Mouse (Mus musculus) megakaryocyte-erythroid progenitor cell, adult 5-6 weeks (primary cell): Measurements from ENCODE around the gene Hist1h3c. TPM values are rescaled to one million over a fixed set of nuclear protein-coding genes. Genes with fewer than 3 reads are reported as not detected.
A peak's percentile ranks its signal among the peaks of the same experiment; 100 is the strongest.
"Not testable (repeated sequence)": the region's sequence is repeated elsewhere in the genome, so short reads cannot be mapped to it uniquely, and the experiment has no call there.

Experiments
- ATAC-seq: replicated peaks from 2 replicates; pipeline ENCODE4 v1.8.0; 2016; ENCODE audit warnings: mild to moderate bottlenecking, inconsistent platforms; ENCODE audit not compliant: severe bottlenecking, poor library complexity, low FRiP score, low TSS enrichment
- total RNA-seq, 2 experiments: library from RNA; stranded (forward) in 1 of 2; stranded (reverse) in 1 of 2; fragments of 200-1000, 215-1000 nt in 1 of 2; fragments of >200 nt in 1 of 2; fragmentation: Nextera tagmentation in 1 of 2; gene quantifications; 2 replicates each; pipeline ENCODE4 v1.2.3; 2014 to 2017

The Hist1h3c gene
- total RNA-seq (2014; fragmentation: Nextera tagmentation) (81.7 and 130 TPM in 2 replicates), total RNA-seq (2017) (369 and 555 TPM in 2 replicates)

GRCm38 (mm10) chr13:23745381-23746161 lies at the start of gene Hist1h3c:
TSS of gene Hist1h3c (minus strand) at chr13:23745602.
- peak; percentile 62 for ATAC-seq

DNA sequence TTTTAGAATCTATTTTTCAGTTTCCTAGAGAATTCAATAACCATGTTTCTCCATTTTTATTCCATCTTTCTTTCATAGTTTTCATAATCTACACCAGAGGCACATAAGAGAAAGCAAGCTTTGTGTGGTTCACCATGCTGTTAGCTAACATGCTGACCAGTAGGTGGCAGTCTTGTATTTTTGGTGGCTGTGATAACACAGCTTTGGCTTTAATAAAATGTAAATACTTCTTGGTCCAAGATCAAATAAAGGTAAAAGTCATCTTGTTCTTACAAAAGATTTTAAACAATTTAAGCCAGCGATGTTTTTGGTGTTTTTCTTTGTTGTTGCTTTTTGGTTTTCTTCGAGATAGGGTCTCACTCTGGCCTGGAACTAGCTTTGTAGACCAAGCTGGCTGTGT lies 47.1 kb upstream of the Hist1h3c start:
- ATAC-seq: 0 out of 2 replicates have a peak, but pooled peaks have one; percentile 59

DNA sequence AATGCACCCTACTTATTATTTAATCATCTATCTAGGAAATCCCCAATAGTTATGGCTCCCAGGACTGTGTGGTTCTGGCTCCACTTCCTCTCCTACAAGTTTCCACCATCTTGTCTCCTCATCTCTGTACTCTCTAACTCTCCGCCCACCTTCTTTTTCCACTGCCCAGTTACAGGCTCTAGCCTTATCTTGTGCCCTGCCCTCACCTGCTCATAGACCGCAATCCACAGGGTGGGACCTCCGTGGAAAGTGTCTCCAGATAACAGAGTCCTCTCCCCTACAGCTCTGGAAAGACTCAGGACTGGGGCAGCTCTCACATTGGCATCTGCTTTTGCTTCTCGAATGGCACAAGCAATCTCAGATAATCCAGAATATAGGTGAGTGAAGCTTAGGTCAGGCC lies 33.6 kb upstream of the Hist1h3c start:
- ATAC-seq: 0 out of 2 replicates have a peak, but pooled peaks have one; percentile 59

DNA sequence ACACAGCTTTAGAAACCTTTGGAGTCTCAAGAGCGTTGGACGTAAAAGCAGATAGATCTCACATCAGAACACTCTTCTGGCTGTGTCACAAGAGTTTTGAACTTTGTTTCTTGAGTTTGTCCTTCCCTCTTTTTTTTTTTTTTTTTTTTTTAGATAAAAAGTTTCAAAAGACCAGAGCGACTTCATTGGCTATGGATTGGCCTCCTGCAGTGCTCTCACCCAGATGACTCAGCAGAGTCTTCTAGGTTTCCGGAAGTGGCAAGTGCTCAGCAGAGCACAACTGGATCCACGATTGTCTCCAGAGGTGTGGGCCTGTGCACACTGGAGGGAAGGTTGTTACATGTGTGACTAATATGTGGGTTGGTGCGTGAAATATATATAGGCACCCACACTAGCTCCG lies 32.9 kb upstream of the Hist1h3c start:
- ATAC-seq: no peak

- peak; percentile 88 for ATAC-seq
These were observed 27.3 kb upstream of the Hist1h3c start for GRCm38 (mm10) chr13:23772561-23773313.

- ATAC-seq: not testable (repeated sequence)
These were observed 24.2 kb upstream of the Hist1h3c start, which contains the start of gene Trim38 for GRCm38 (mm10) chr13:23769613-23770012. TSS of gene Trim38 (plus strand) at chr13:23769913.

DNA sequence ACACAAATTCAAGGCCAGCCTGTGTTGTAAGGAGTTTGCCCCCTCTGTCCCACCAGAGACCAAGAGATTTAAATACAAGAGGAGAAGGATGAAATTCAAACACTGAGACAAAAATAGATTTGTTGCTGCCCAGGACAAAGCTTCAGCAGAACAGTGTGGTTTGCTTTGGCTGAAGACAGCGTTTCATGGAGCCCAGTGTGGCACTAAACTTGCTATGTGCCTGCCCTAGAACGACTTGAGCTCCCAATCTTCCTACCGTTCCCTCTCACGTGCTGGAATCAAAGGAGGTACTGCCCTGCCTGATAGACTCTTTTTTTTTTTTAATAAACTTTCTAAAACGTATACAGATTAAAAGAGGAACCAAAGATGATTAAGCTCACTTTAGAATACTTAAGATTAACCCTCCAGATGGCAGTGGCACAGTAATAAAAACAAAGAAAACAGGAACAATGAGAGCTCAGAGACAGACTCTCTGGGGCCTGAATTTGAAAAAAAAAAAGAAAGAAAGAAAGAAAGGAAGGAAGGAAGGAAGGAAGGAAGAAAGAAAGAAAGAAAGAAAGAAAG lies 23.5 kb upstream of the Hist1h3c start:
- ATAC-seq: no peak

- no peak for ATAC-seq
These were observed 21.4 kb upstream of the Hist1h3c start for GRCm38 (mm10) chr13:23766772-23767171.

- ATAC-seq: no peak
These were observed 19.7 kb upstream of the Hist1h3c start for GRCm38 (mm10) chr13:23765172-23765513.

DNA sequence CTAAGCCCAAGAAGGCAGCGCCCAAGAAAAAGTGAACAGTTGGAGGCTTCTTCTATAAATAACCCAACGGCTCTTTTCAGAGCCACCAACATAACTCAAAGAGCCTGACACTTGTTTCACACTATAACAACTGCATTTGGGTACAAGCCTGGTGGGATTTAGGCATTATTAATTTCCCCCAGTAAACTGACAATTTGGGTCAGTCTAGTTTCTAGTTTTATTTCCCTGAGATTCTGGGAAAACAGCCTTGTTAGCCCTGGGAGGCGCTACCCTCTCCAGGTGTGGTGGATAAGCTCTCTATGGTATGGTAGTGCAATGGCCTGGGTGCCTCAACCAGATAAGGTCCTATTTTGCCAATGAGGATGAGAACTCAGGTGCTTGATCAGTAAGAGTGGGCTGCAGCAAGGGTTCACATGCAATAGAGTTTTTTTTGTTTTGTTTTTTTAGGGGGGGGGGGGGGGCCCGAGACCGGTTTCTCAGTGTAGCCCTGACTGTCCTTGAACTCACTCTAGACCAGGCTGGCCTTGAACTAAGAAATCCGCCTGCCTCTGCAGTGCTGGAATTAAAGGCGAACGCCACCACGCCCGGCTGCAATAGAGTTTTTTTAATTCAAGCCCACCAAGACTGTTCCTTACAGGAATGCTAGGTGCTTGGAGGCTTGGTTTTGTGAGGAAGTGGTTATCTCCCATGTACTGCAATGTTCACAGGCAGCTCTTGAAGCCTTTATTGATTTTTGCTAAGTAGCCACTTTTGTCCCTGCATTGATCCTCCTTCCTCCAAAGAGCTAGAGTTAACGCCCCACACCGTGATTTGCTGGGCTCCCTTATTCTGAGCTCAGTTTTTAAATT lies 19.1 kb upstream of the Hist1h3c start:
- no peak for ATAC-seq

DNA sequence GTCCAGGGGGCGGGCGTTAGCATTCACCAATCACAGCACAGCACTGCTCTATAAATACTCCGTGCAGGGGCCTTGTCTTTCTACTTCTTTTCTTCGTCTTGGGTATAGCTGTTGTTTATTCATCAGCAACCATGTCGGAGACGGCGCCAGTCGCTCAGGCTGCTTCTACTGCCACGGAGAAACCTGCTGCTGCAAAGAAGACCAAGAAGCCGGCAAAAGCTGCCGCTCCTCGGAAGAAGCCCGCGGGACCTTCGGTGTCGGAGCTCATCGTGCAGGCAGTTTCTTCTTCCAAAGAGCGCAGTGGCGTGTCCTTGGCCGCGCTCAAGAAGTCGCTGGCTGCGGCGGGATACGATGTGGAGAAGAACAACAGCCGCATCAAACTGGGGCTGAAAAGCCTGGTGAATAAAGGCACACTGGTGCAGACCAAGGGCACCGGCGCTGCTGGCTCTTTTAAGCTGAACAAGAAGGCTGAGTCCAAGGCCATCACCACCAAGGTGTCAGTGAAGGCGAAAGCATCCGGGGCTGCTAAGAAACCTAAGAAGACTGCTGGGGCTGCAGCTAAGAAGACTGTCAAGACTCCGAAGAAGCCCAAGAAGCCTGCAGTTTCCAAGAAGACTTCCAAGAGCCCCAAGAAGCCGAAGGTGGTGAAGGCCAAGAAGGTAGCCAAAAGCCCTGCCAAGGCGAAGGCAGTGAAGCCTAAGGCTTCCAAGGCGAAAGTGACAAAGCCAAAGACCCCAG lies 18.4 kb upstream of the Hist1h3c start, which contains the start of gene Hist1h1a:
Gene Hist1h1a (plus strand): TSS at position 81 of the 738 bp plus-strand sequence.
- peak; percentile 43 for ATAC-seq

GRCm38 (mm10) chr13:23763242-23763585 lies 17.8 kb upstream of the Hist1h3c start:
- ATAC-seq: no peak

DNA sequence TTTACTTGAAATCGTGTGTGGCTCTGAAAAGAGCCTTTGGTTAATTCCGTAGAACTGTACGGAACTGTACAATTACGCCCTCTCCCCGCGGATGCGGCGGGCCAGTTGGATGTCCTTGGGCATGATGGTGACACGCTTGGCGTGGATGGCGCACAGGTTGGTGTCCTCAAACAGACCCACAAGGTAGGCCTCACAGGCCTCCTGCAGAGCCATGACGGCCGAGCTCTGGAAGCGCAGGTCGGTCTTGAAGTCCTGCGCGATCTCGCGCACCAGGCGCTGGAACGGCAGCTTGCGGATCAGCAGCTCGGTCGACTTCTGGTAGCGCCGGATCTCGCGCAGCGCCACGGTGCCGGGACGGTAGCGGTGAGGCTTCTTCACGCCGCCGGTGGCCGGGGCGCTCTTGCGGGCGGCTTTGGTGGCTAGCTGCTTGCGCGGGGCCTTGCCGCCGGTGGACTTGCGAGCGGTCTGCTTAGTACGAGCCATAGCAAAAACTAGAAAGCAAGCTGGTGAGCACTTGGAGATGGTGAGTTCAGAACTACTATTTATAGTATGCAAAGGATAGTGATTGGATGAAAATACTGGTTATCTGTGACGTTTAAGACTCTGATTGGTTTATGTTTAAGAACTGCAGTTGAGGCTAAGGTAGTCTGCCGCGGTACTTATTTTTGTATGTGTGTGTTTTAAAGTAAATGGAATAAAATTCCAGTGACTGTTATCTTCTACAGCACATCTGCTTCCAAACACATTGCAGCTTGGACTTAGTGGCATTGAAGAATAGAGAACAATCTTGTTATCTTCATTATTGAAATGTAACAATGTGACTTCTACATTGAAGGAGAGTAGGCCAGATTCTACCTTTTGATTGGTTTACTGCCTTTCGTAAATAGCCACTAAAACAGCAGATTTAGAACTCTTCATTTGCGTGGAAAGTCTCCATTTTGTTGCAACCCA lies 16.7 kb upstream of the Hist1h3c start, which contains the start of gene Hist1h3a:
Gene Hist1h3a (minus strand): TSS at position 516 of the 951 bp plus-strand sequence.
- peak; percentile 40 for ATAC-seq

GRCm38 (mm10) chr13:23760972-23761864 lies 15.8 kb upstream of the Hist1h3c start, which contains the start of gene Hist1h4a:
TSS of gene Hist1h4a (minus strand) at chr13:23761230.
- ATAC-seq: peak; percentile 42

DNA sequence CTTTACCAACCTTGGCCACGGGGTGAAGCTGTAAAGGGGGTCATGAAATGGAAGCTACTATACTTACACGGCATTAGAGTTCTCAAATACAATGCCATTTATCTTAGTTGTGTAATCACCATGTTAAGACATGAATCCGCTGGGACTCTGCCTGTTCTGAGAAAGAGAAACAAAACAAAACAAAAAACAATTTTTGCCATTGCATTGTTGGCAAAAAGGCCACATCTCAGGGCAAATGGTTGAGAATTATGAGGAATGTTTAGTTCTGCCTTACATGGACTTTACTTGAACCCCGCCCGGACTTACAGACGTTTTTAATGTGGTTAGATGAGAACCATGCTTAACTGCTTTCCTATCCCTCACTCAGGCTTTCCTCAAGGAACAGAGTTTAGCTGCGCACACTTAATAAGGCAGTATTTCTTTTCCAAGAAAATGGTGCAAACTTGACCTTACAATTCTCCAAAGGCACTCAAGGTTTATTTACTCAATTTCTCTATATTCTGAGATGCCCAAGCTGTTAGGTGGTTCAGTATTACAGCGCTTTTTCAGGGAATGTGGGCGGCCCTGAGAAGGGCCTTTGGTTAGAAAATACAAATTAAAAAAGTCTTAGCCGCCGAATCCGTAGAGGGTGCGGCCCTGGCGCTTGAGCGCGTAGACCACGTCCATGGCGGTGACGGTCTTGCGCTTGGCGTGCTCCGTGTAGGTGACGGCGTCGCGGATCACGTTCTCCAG lies 15.0 kb upstream of the Hist1h3c start:
- no peak for ATAC-seq

- no peak for ATAC-seq
These were observed 14.5 kb upstream of the Hist1h3c start for GRCm38 (mm10) chr13:23759916-23760239.
